Mouse (Mus musculus) right cerebral cortex, postnatal 25 days (tissue): ENCODE data around the gene Ccdc180.

ENCODE experiments used
- DNase-seq: peaks from one replicate; pipeline ENCODE4 v3.0.0; 2022

The Ccdc180 gene

GRCm38 (mm10) chr4:45972448-45972854 lies 82.3 kb downstream of the Ccdc180 start:
- no peak for DNase-seq

- peak; percentile 6 for DNase-seq
These were observed 82.8 kb downstream of the Ccdc180 start for GRCm38 (mm10) chr4:45972951-45973350.

GRCm38 (mm10) chr4:45976931-45977667 lies 87.0 kb downstream of the Ccdc180 start:
- no peak for DNase-seq

- no peak for DNase-seq
These were observed 89.8 kb downstream of the Ccdc180 start for GRCm38 (mm10) chr4:45979916-45980315.

GRCm38 (mm10) chr4:45981054-45981453 lies 91.0 kb downstream of the Ccdc180 start:
- no peak for DNase-seq

- DNase-seq = no peak
These were observed 100.5 kb downstream of the Ccdc180 start for GRCm38 (mm10) chr4:45990427-45991135.

GRCm38 (mm10) chr4:45998536-45998935 lies 108.4 kb downstream of the Ccdc180 start:
- no peak for DNase-seq
